Mouse (Mus musculus) ovary, postnatal 10 days (tissue): ENCODE results near the gene Best2.

Source experiments
- DNase-seq: peaks from one replicate; pipeline ENCODE4 v3.0.0; 2022; ENCODE audit warnings: low spot score

Best2 gene

GRCm38 (mm10) chr8:84966603-84967002 is 47.7 kb downstream of the Best2 start:
- DNase-seq, result no peak

GRCm38 (mm10) chr8:84965731-84966291 is 48.5 kb downstream of the Best2 start:
- DNase-seq, result no peak

- DNase-seq, result no peak
Observed at GRCm38 (mm10) chr8:84963952-84964351, 50.4 kb downstream of the Best2 start.

GRCm38 (mm10) chr8:84959811-84960210 is 54.5 kb downstream of the Best2 start:
- DNase-seq, result no peak
